Mouse (Mus musculus): Measurements from ENCODE around the gene Lsm4. TPM values are rescaled to one million over a fixed set of nuclear protein-coding genes. Genes with fewer than 3 reads are reported as not detected.

The Lsm4 gene
- polyA plus RNA-seq, 1 experiment = 60.2 TPM

DNA sequence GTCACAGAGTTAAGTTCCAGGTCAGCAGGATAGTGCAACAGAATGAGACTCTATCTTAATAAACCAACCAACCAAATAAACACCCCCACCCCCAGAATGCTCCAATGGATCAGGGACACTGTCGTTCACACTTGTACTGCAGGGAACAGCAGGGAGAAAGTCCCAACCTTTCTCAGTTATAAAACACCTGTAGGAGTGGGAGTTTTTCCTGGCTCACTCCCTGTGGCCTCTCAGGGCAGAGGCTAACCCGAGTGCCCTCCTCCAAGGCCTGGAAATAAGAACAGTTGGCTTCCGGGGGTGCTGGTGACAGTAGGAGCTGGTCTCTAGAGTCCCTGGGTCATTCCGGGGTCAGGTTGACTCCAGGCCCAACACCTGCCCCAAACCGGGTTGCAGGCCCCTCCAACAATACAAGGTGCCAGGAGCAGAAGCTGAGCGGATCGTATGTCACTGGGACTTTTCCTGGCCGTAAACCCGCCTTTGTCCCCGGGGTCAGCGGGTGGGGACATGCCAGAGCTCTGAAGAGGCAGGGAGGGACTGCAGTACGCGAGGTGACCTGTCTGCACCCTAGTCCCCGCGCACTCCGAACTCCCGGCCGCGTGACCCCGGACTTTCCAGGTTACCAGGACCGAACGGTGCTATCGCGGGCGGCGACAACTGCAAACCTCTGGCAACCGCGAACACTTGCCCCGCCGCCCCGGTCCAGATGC, 14.0 kb upstream of the Lsm4 start:
- H3K4me3 ChIP-seq (ENCODE audit: insufficient read depth, low read length) = peak overlapping the region; percentile 73
- 0 out of 2 replicates have a peak, but pooled peaks cover 2% of the 10 kb centered on the region for H3K4me1 ChIP-seq (ENCODE audit: control insufficient read depth, insufficient read depth, low read length)
- H3K27ac ChIP-seq (ENCODE audit: insufficient read depth, low read length) = peak overlapping the region; percentile 37; the same call in 1 of the 2 replicates
- TF ChIP-seq POLR2A (IDR thresholded peaks at IDR 0.05; ENCODE audit: low read depth, low read length) = no peak
- TF ChIP-seq CTCF (IDR thresholded peaks at IDR 0.05; ENCODE audit: borderline replicate concordance, insufficient read depth, low read length) = no peak

DNA sequence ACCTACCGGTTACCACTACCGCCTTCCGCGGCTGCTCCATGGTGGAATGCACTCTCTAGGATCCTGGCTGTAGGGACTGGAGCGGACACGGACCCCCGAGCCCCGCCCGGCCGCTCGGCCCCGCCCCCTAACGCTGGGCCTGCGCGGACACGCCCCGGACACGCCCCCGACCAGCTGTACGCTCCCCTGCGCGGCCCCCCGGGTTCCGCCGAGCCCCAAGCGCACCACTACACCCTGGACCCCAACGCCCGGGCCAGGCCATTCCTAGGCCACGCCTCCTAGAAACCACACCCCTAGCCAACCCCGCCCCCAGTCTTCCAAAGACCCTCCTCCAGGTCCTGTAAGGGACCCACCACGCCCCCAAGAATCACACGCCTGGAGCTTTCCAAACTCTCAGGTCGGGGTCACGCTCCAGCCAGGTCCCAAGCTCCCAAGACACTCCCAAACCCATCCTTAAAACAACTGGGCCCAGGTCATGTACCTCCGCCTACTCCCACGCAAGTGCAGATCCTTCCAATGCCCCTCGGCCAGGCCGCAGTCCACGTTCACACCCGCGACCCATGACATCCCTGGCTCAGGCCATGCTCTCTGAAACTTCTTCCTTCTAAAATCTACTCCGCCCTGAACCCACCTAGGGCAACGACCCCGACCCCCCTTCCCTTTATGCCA, 13.3 kb upstream of the Lsm4 start:
- peak; percentile 94 for TF ChIP-seq POLR2A (IDR thresholded peaks at IDR 0.05; ENCODE audit: low read depth, low read length)
- no peak for TF ChIP-seq CTCF (IDR thresholded peaks at IDR 0.05; ENCODE audit: borderline replicate concordance, insufficient read depth, low read length)
- H3K4me1 ChIP-seq (ENCODE audit: control insufficient read depth, insufficient read depth, low read length) = 0 out of 2 replicates have a peak, but pooled peaks cover 2% of the 10 kb centered on the region
- 0 out of 2 replicates have a peak overlapping the region, but pooled peaks have one; percentile 4 for H3K27ac ChIP-seq (ENCODE audit: insufficient read depth, low read length)

DNA sequence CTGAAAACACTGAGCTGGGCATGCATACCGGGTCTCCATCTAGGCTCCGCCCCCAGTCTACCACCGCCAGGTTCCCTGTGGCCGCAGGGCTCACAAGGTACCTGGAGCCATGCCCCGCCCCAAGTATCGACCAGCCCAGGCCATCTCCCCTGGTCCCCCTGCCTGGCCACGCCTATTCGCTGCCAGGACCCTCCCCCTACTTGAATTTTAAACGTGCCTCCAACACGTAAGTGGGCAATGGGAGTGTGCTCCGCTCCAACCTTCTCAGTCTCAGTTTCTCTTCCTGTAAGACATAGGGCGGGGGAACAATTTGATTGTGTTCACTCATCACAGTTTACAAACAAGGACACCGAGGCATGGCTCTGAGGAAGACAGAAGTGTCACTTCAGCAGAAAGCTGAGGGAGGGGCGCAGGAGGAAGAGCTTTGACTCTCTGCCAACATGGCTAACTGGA, 12.7 kb upstream of the Lsm4 start, which contains the start of gene Pgpep1:
Gene Pgpep1 (minus strand): TSS at position 116 of the 453 bp plus-strand sequence.
- H3K27ac ChIP-seq (ENCODE audit: insufficient read depth, low read length) = 0 out of 2 replicates have a peak within 1 kb of the TSS, but pooled peaks have one; percentile 4
- H3K4me3 ChIP-seq (ENCODE audit: insufficient read depth, low read length) = peak within 1 kb of the TSS; percentile 73
- no peak for TF ChIP-seq CTCF (IDR thresholded peaks at IDR 0.05; ENCODE audit: borderline replicate concordance, insufficient read depth, low read length)
- TF ChIP-seq POLR2A (IDR thresholded peaks at IDR 0.05; ENCODE audit: low read depth, low read length) = no peak
- H3K4me1 ChIP-seq (ENCODE audit: control insufficient read depth, insufficient read depth, low read length) = 0 out of 2 replicates have a peak, but pooled peaks cover 2% of the 10 kb centered on the region

More for the DNA sequence above, 13.3 kb upstream of the Lsm4 start:
- peak overlapping the region; percentile 73 for H3K4me3 ChIP-seq (ENCODE audit: insufficient read depth, low read length)

DNA sequence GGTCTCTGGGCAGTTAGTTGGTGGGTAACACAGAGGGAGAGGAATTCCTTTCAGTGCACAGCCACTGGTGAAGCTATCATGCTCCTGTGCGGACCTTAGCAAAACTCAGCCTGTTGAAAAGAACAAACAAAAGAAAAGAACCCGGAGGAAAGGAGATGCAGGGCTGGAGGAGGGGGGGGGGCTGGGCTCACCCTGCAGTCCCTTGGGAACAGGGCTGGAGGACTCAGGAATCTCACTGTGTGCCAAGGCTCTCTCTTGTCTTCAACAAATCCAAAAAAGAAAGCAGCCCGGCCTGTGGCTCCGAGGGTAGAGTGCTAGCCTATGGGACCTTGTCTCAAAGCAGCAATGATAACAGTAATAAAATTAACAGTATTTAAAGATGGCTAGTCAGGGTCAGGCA, 9.4 kb upstream of the Lsm4 start:
- TF ChIP-seq POLR2A (IDR thresholded peaks at IDR 0.05; ENCODE audit: low read depth, low read length) (no peak), CTCF (IDR thresholded peaks at IDR 0.05; ENCODE audit: borderline replicate concordance, insufficient read depth, low read length) (no peak)
- Histone ChIP-seq H3K27ac (ENCODE audit: insufficient read depth, low read length) (no peak overlapping the region), H3K4me1 (ENCODE audit: control insufficient read depth, insufficient read depth, low read length) (no peaks in the 10 kb centered on the region), H3K4me3 (ENCODE audit: insufficient read depth, low read length) (no peak overlapping the region)

DNA sequence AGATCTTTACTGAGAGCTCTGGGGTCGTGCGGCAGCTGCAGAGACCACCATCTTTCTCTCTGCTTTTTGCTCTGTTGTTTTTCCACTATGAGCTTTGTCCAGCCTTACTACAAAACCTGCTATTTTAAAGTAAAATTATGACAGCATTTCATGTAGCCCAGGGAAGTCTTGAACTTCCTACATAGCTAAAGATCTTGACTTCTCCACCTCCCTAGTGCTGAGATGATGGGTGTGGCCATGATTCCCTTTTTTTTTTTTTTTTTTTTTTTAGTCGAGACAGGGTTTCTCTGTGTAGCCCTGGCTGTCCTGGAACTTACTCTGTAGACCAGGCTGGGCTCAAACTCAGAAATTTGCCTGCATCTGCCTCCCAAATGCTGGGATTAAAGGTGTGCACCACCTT, 8.4 kb upstream of the Lsm4 start:
- H3K4me1 ChIP-seq (ENCODE audit: control insufficient read depth, insufficient read depth, low read length) = no peaks in the 10 kb centered on the region
- no peak for TF ChIP-seq CTCF (IDR thresholded peaks at IDR 0.05; ENCODE audit: borderline replicate concordance, insufficient read depth, low read length)
- no peak for TF ChIP-seq POLR2A (IDR thresholded peaks at IDR 0.05; ENCODE audit: low read depth, low read length)
- H3K27ac ChIP-seq (ENCODE audit: insufficient read depth, low read length) = no peak overlapping the region
- H3K4me3 ChIP-seq (ENCODE audit: insufficient read depth, low read length) = no peak overlapping the region

DNA sequence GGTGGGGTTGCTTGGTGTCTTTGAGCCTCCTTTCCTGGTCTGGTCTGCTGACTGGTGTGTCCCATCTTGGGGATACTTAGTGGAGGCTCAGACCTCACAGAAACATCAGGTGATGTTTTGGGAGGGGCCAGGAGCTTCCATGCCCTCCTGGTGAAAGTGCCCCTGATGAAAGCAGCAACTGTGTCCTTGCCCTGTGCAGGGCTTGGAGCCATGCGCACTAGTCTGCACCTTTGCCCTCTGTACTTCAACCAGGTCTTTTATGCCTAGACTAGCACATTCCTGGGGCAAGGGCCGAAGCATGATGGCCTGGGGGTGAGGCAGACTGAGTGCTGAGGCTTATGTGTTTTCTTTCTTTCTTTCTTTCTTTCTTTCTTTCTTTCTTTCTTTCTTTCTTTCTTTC, 7.4 kb upstream of the Lsm4 start:
- H3K4me3 ChIP-seq (ENCODE audit: insufficient read depth, low read length) = no peak overlapping the region
- H3K4me1 ChIP-seq (ENCODE audit: control insufficient read depth, insufficient read depth, low read length) = no peaks in the 10 kb centered on the region
- H3K27ac ChIP-seq (ENCODE audit: insufficient read depth, low read length) = no peak overlapping the region
- TF ChIP-seq POLR2A (IDR thresholded peaks at IDR 0.05; ENCODE audit: low read depth, low read length) (no peak), CTCF (IDR thresholded peaks at IDR 0.05; ENCODE audit: borderline replicate concordance, insufficient read depth, low read length) (no peak)

DNA sequence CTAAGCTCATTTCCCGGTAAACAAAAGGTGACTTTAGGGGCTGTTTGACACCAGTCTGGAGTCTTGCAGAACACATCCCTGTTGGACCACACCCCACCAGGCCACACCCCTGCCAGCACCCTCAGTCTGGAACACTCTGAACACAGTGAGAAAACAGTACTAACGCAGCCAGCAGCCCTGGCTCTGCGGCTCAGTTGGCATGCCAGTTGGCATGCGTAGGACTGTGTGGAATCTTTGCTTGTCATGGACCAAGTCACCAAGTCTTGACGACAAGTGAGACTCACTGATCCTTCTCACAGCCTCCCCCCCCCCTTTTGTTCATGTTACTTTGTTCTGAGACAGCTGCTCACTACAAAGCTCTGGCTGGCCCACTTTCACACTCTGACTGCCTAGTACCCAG, 6.0 kb upstream of the Lsm4 start:
- TF ChIP-seq POLR2A (IDR thresholded peaks at IDR 0.05; ENCODE audit: low read depth, low read length) = no peak
- TF ChIP-seq CTCF (IDR thresholded peaks at IDR 0.05; ENCODE audit: borderline replicate concordance, insufficient read depth, low read length) = no peak
- Histone ChIP-seq H3K27ac (ENCODE audit: insufficient read depth, low read length) (no peak overlapping the region), H3K4me3 (ENCODE audit: insufficient read depth, low read length) (no peak overlapping the region), H3K4me1 (ENCODE audit: control insufficient read depth, insufficient read depth, low read length) (no peaks in the 10 kb centered on the region)

DNA sequence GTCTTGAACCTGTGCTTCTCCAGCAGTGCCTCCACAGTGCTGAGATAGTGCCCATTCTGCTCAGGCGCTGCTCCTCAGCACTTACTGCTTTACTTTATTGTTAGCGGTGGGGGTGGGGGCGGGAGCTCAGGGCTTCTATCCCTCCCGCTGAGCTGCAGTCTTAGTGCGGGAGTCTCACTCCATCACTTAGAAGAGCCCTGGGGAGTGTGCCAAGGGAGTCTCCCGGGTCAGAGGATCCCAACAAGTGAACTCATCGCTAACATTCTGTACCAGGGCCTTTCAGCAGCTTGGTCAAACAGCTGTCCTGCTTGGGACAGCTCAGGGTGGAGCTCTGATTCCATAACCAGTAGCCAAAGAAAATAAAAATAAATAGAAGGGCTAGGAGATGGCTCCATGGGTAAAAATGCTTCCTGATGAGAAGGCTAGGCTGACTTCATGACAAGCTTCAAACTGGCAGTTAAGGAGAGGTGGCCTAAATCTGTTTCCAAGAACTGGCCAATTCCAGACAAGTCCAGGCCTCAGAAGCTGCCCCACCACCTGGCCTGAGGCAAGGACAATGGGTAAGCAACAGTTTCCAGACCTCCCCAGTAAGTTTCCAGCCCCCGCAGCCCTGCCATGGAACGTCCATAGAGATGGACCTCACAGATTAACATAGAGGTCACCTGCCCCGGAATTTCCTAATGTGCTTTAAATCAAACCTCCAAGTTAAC, 1.3 kb upstream of the Lsm4 start:
- no peak overlapping the region for H3K4me3 ChIP-seq (ENCODE audit: insufficient read depth, low read length)
- no peak for TF ChIP-seq POLR2A (IDR thresholded peaks at IDR 0.05; ENCODE audit: low read depth, low read length)
- TF ChIP-seq CTCF (IDR thresholded peaks at IDR 0.05; ENCODE audit: borderline replicate concordance, insufficient read depth, low read length) = no peak
- 0 out of 2 replicates have a peak, but pooled peaks cover 7% of the 10 kb centered on the region for H3K4me1 ChIP-seq (ENCODE audit: control insufficient read depth, insufficient read depth, low read length)
- H3K27ac ChIP-seq (ENCODE audit: insufficient read depth, low read length) = no peak overlapping the region

DNA sequence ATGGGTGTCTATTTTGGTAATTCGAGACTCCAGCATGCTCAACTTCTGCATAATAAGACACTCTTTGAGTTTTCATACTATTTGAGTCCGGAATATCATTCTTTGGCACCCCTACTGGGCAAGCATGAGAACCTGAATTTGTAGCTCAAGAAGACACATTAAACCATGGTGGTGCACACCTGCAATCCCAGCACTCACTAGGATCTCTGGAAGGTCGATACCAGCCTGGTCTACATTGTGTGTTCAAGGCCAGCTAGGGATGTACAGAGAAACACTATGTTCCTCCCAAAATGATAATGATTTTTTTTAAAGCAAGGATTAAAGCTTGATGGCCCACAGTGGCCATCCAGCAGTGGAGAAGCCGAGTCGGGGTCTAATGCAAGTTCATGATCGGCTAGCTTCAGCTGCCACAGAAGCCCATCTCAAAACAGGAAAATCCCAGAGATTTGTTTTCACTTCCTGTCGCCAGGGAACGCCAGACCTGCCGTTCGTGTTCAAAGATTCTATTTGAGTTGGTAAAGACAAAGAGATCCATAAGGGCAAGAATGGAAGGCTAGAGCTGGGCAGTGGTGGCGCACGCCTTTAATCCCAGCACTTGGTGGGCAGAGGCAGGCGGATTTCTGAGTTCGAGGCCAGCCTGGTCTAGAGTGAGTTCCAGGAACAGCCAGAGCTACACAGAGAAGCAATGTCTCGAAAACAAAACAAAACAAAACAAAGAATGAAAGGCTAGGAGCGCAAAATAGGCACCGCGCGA, 546 bp upstream of the Lsm4 start:
- Histone ChIP-seq H3K4me3 (ENCODE audit: insufficient read depth, low read length) (peak overlapping the region; percentile 29), H3K27ac (ENCODE audit: insufficient read depth, low read length) (peak overlapping the region; percentile 30; the same call in 1 of the 2 replicates), H3K4me1 (ENCODE audit: control insufficient read depth, insufficient read depth, low read length) (0 out of 2 replicates have a peak, but pooled peaks cover 7% of the 10 kb centered on the region)
- TF ChIP-seq CTCF (IDR thresholded peaks at IDR 0.05; ENCODE audit: borderline replicate concordance, insufficient read depth, low read length) (no peak; the same call in 1 of the 2 replicates), POLR2A (IDR thresholded peaks at IDR 0.05; ENCODE audit: low read depth, low read length) (peak; percentile 43; the same call in 1 of the 2 replicates)

Measured in embryonic fibroblast, embryonic 13.5 days (primary cell).